Mouse (Mus musculus) lung, adult 2 months (tissue): ENCODE data around the gene Josd1.

Experiments used
- CTCF ChIP-seq: fragments of 200-500 bp; IDR thresholded peaks from 2 replicates; pipeline ENCODE4 v1.5.1; 2011; ENCODE audit warnings: mild to moderate bottlenecking, low read length, control low read depth; ENCODE audit not compliant: insufficient read depth
- POLR2A ChIP-seq: fragments of 200-500 bp; IDR thresholded peaks from 2 replicates; pipeline ENCODE4 v1.6.1; 2011; ENCODE audit warnings: low read depth, mild to moderate bottlenecking, control low read depth, low read length, borderline replicate concordance; ENCODE audit errors: extremely low read depth

DNA sequence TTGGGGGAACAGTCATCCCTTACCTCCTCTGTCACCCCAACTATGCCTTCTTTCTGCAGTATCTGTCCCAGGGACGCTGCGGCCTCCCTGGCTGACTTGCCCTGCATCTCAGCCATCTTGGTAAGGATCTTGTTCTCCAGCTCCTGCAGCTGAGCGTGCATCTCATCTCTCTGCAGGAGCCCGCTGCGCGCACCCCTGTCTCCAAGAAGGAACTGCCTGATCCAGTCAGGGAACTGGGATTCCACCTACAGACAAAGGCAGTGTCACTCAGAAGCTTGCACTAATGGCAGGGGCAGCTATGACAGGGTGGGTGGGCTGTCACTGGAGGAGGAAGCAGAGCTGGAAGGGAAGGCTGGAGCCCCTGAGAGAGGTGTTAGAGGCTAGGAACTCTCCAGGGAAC, 40.1 kb upstream of the Josd1 start:
- TF ChIP-seq CTCF (no peak), POLR2A (no peak)
